Mouse (Mus musculus): Measurements from ENCODE around the gene Pls3.
A peak's percentile ranks its signal among the peaks of the same experiment; 100 is the strongest.

Gene Pls3

GRCm38 (mm10) chrX:75874332-75875291, at the start of gene Pls3:
Gene Pls3, minus strand, starts transcription at chrX:75875182.
- DNase-seq = peak; percentile 77

- DNase-seq = no peak
Observed at GRCm38 (mm10) chrX:75895716-75896115, 20.7 kb upstream of the Pls3 start.

- DNase-seq = no peak
Observed at GRCm38 (mm10) chrX:75875566-75875965, 584 bp upstream of the Pls3 start.

- no peak for DNase-seq
Observed at GRCm38 (mm10) chrX:75873813-75874212, 1.2 kb downstream of the Pls3 start.

GRCm38 (mm10) chrX:75873253-75873652, 1.7 kb downstream of the Pls3 start:
- no peak for DNase-seq

- DNase-seq = no peak
Observed at GRCm38 (mm10) chrX:75871855-75872254, 3.1 kb downstream of the Pls3 start.

GRCm38 (mm10) chrX:75861715-75862114, 13.3 kb downstream of the Pls3 start:
- no peak for DNase-seq

GRCm38 (mm10) chrX:75854294-75854693, 20.7 kb downstream of the Pls3 start:
- no peak for DNase-seq

GRCm38 (mm10) chrX:75844290-75844689, 30.7 kb downstream of the Pls3 start:
- DNase-seq = no peak

- no peak for DNase-seq
Observed at GRCm38 (mm10) chrX:75842835-75843234, 32.1 kb downstream of the Pls3 start.

- DNase-seq = no peak
Observed at GRCm38 (mm10) chrX:75842120-75842519, 32.9 kb downstream of the Pls3 start.

- no peak for DNase-seq
Observed at GRCm38 (mm10) chrX:75840263-75840662, 34.7 kb downstream of the Pls3 start.

- no peak for DNase-seq
Observed at GRCm38 (mm10) chrX:75834836-75835235, 40.1 kb downstream of the Pls3 start.

- DNase-seq = no peak
Observed at GRCm38 (mm10) chrX:75834286-75834685, 40.7 kb downstream of the Pls3 start.

GRCm38 (mm10) chrX:75833006-75833641, 41.9 kb downstream of the Pls3 start:
- DNase-seq = no peak

GRCm38 (mm10) chrX:75829867-75830255, 45.1 kb downstream of the Pls3 start:
- DNase-seq = no peak

GRCm38 (mm10) chrX:75829240-75829866, 45.6 kb downstream of the Pls3 start:
- no peak for DNase-seq

- no peak for DNase-seq
Observed at GRCm38 (mm10) chrX:75818647-75819271, 56.2 kb downstream of the Pls3 start.

- DNase-seq = peak; percentile 9
Observed at GRCm38 (mm10) chrX:75814958-75815357, 60.0 kb downstream of the Pls3 start.

GRCm38 (mm10) chrX:75814123-75814522, 60.9 kb downstream of the Pls3 start:
- no peak for DNase-seq

- DNase-seq = peak; percentile 10
Observed at GRCm38 (mm10) chrX:75796583-75796982, 78.4 kb downstream of the Pls3 start.

- DNase-seq = no peak
Observed at GRCm38 (mm10) chrX:75779796-75780195, 95.2 kb downstream of the Pls3 start.

GRCm38 (mm10) chrX:75777461-75777860, 97.5 kb downstream of the Pls3 start:
- DNase-seq = peak; percentile 11
